Mouse (Mus musculus) mouse embryonic stem cell (cell line): ENCODE measurements around the gene Prim2.
"Not testable (repeated sequence)": the region's sequence is repeated elsewhere in the genome, so short reads cannot be mapped to it uniquely, and the experiment has no call there.

Experiments
- in situ Hi-C, 2 experiments: fragments of 300-500 bp; cut with MboI; formaldehyde crosslinking; loops; 1 replicate in 1 of 2; 3 replicates in 1 of 2; pipeline ENCODE4 v1.14.3; 2019 to 2020; ENCODE audit warnings: low sequenced_read_pairs in 2 of 2, low pct_unique_long_range_greater_than_20kb in 1 of 2, mixed read lengths in 1 of 2; ENCODE audit not compliant: unreplicated experiment in 1 of 2

The Prim2 gene

DNA sequence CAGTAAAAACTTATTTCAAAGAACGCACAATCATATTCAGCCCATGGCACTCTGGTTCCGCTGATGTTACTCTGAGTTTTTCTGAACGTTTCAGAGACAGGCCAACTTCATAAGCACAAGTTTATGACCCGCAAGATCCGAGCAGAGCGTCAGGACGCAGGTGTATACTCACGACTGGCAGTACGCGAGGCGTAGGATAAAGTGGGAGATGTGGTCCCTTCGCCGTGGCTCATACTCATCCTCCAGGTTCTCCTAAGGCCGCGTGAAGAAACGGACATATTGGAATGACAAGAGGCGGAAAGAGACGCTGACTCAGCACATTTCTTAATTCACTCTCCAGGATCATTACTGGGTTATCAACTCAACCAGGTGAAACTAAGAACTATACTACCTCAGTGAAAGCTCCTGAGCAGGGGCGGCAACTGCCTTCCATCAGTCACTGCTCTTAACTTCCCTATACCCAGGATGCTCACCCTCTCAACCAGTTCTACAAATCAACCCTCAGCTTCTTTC is 5.9 kb downstream of the Prim2 start:
- in situ Hi-C loops, result no loop called here

GRCm38 (mm10) chr1:33663163-33663562 is 6.4 kb downstream of the Prim2 start:
- in situ Hi-C loops, result no loop called here

- in situ Hi-C loops, result no loop called here
Measured at GRCm38 (mm10) chr1:33658302-33658701, 11.3 kb downstream of the Prim2 start.

GRCm38 (mm10) chr1:33657574-33658149 is 11.9 kb downstream of the Prim2 start:
- in situ Hi-C loops, result no loop called here

DNA sequence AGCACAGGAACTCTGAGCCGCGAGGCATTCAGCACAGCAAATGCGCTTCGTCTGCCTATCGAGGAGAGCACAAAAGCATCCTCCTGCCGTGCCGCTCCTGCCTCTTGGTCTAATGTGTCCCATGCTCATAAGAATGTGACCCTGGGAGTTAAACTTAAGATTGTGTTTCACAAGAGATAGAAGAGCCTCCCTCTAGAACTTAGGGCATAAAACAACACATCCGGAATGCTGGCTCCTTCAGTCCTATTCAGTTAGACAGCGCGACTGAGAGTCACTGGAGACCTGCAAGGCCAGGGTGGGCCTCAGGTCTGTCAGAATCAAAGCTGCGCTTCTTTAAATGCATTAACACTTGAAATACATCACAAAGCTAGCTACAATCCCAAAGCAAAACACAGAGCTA is 18.7 kb downstream of the Prim2 start:
- in situ Hi-C loops, result no loop called here

DNA sequence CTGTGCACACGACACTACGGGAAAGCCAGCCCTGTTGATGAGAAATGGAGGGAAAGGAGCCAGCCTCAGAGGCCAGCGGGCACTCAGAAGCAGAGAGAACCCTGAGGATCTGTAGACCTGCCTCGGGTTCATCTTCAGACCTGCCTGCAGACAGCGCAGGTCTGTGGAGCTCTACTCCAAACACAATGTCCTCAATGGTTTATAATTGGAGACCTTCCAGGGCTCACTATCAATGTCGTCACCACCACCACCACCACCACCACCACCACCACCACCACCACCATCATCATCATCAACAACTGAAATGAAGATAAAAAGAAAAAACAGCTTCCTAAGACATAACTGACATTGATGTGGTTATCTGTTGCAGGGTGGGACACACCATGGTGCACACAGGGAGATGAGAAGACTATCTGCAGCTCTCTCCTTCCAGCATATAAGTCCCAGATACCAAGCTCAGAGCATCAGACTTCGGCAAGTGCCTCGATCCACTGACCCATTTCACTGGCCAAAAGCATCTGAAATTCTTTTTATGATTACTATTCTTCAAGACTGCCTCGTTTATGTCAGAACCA is 20.0 kb downstream of the Prim2 start:
- in situ Hi-C loops, result no loop called here

DNA sequence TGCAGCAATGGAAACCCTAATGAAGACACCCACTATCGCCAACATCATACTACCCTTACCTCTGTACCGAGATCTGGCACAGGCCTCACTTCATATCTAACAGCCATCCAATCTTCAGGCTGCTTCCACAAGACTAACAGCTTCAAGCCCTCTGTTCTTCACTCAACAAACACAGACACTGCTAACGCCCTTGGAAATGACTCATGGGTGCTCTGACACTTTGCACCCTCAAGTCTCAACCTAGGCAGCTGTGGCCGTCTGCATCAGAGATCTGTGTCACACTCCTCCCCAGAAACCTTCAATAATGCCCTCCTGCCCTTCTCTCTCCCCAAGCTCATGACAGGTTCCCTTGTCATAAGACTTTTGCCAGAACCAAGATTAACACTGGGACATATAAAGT is 20.6 kb downstream of the Prim2 start:
- in situ Hi-C loops, result no loop called here

DNA sequence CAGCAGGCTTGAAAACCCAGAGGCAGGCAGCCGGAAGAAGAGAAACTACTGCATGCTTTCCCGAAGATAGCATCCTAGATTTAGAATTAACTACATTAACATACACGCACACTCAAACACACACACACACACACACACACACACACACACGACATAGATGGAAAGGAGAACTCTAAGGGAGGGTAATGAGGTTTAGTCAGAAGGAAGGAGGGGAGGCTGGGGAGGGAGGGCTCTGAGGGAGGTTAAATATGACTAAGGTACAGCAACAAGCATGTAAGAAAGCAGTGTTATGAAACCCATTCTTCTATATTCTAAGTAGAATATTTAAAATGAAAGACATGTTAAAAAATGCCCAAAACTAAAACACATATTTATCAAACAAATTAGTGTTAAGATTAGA is 21.9 kb downstream of the Prim2 start:
- in situ Hi-C loops, result no loop called here

GRCm38 (mm10) chr1:33647173-33647572 is 22.4 kb downstream of the Prim2 start:
- in situ Hi-C loops, result no loop called here

DNA sequence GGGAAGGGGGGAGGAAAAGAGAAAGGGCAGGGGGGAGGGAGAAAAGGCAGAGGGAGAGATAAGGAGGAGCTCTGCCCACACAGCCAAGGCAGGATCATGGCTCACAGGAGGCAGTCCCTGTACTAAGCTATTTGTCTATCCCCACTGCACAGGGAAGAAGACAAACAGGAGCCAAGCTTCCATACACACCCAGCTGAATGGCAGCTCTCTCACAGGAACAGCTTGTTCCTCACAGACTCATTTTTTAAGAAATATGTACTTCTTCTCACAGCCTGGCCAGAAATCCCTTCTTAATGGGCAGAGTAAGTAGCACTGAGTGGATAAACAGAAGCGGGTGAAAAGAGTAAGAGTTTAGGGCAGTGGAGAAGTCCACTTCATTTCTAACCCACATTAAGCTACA is 23.9 kb downstream of the Prim2 start:
- in situ Hi-C loops, result no loop called here

GRCm38 (mm10) chr1:33641139-33641538 is 28.5 kb downstream of the Prim2 start:
- in situ Hi-C loops, result no loop called here

DNA sequence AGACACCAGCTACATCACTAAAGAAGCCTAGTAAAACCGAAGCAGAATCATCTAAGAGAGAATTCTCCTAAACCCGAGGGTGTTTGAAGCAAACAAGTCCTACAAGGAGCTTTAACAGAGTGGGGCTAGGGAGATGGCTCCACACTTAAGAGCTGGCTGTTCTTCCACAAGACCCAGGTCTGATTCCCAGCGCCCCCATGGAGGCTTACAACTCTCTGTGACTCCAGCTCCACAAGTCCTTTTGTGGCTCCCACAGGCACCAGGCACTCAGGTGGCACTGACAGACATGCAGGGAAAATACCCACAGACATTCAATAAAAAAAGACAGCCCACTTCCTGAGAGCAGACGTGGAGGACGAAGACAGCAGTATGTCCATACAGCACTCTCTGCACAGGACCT is 29.5 kb downstream of the Prim2 start:
- in situ Hi-C loops, result no loop called here

DNA sequence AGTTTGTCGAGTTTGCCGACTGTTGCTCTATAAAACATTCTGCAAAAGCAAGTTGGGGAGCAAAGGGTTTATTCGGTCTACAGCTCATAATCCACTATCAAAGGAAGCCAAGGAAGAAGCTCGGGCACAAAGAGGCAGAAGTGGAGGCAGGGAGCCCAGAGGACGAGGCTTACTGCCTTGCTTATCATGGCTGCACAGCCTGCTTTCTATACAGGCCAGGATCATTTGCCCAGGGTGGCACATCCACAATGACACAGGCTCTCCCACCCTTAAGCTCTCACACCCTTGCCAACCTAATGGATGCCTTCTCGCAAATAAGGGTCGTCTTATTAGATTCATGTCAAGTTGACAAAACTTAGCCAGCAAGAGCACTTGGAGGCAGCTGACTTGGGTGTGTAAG is 30.4 kb downstream of the Prim2 start:
- in situ Hi-C loops, result no loop called here

DNA sequence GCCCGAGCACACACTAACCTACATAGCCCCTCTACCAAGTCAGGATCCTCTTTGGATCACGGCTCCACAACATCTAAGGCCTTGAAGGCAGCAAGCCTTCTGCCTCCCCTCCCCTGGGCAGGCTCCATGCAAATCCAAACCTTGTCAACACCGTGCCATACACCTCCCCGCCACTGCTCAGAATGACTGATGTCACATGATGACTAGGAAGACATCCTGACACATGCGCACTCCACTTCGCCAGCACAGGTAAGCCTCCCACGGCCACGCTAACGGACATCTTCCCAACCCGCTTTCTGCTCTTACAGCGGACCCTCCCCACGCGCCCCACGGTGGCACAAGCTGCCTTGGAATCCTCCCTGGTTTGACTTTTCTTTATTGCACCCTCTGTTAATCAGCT is 31.8 kb downstream of the Prim2 start:
- in situ Hi-C loops, result no loop called here

DNA sequence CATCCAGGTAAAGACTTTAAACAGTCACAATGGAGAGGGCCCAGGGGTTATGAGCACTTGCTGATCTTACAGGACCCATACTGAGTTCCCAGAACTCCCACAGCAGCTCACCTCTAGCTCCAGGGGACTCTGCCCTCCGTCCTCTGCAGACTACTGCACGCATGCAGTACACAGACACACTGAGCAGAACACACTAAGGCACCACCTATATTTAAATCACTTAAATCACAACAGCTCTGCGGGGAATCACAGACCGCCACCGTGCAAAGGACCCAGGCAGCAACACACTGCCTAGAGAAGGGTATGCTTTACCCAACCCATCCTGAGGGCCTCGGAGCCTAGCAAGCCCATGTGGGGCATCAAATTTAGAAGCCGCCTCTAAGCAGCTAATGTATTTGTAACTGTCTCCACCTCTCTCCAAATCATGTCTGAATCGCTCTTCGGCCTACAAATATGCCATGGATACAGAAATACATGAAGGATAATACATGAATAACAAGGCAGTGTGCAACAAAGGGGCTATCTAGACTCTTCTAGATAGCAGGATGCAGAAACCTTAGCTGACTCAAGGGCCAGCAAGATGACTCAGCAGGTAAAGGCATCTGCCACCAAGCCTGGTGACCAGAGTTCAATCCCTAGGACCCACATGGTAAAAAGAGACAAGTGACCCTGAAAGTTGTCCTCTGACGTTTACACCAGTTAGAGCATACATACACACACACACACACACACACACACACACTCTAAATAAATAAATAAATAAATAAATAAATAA is 33.0 kb downstream of the Prim2 start:
- in situ Hi-C loops, result no loop called here

DNA sequence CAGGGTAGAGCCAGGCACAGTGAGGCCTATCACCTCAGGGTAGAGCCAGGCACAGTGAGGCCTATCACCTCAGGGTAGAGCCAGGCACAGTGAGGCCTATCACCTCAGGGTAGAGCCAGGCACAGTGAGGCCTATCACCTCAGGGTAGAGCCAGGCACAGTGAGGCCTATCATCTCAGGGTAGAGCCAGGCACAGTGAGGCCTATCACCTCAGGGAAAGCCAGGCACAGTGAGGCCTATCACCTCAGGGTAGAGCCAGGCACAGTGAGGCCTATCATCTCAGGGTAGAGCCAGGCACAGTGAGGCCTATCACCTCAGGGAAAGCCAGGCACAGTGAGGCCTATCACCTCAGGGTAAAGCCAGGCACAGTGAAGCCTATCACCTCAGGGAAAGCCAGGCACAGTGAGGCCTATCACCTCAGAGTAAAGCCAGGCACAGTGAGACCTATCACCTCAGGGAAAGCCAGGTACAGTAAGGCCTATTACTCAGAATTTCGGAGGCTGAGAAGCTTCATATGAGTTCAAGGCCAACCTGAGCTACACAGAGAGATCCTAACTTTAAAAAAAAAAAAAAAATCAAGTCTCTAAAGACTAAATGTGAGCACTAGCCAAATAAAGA is 38.5 kb downstream of the Prim2 start:
- in situ Hi-C loops, result not testable (repeated sequence)

DNA sequence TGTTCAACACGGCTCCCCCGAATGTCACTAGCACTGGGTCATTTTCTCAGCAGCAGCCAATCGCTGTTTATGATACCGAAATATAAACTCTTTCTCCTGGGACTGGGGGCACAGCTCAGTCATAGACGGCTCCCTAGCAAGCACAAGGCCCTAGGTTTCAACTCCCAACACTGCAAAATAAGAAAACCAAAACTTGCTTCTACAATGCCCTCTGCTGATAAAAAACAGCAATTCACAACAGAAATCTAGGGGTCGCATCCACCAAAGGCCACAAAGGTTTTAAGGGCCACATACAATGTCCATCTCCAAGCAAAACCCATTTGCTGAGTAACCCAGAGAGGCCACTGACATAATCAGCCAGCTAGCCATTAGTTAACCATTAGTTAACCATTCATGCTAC is 41.8 kb downstream of the Prim2 start:
- in situ Hi-C loops, result no loop called here

- in situ Hi-C loops, result no loop called here
Measured at GRCm38 (mm10) chr1:33627070-33627469, 42.5 kb downstream of the Prim2 start.

DNA sequence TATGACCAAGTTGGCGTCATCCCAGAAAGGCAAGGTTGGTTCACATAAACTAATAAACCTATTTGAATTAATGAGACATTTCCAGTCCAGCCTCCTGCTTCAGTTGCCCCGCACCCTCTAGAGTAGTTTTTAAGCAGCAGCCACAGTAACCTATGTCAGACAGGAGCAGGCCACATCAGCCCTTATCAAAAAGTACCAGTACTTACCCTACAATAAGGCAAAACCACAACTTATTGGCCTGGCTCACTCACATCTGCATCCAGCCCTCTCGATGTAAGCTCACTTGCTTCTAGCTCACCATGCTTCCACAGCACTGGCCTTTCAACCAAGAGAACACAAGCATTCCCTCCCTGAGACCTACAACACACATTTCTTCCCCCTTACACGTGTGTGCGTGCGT is 44.7 kb downstream of the Prim2 start:
- in situ Hi-C loops, result no loop called here
